In genomic region chr11:113778733-113779679, GRCm38 (mm10) we compare ENCODE assay signal across 9 mouse cellular contexts. TPM values are rescaled to one million over a fixed set of nuclear protein-coding genes. Genes with fewer than 3 reads are reported as not detected.
DNase-seq lines count a peak whose midpoint lies in the region; ATAC-seq and TF ChIP-seq lines count a peak whose summit lies in the region.
"Had no signal": no experiment of that assay in that cellular context is flagged by ENCODE, and none has a peak within 500 bp of the region (broad histone marks: within the 10 kb centered on the region; RNA-seq: fewer than 3 reads in every experiment).

No protein-coding gene starts in this region.

- peak; percentile 72 for TF ChIP-seq CTCF in heart, adult 2 months (IDR thresholded peaks at IDR 0.05)
- TF ChIP-seq CTCF in kidney, postnatal 0 days (IDR thresholded peaks at IDR 0.05; ENCODE audit: low read depth) = peak; percentile 9; the same call in 1 of the 2 replicates

- 17% methylated on average over 20 of the region's 20 CpGs for WGBS in forebrain, embryonic 12.5 days
- WGBS in forebrain, embryonic 16.5 days = 24% methylated on average over 20 of the region's 20 CpGs
- WGBS in heart, adult 2 months = 49% methylated on average over 20 of the region's 20 CpGs
- 18% methylated on average over 20 of the region's 20 CpGs for WGBS in kidney, postnatal 0 days
- WGBS in neural tube, embryonic 13.5 days = 13% methylated on average over 20 of the region's 20 CpGs

- TF ChIP-seq EP300 in heart, adult 2 months (IDR thresholded peaks at IDR 0.05; ENCODE audit: insufficient read depth, low read depth, low read length) = no peak

- DNase-seq in Muller cell, postnatal 12 days (ENCODE audit: inconsistent ontology term) = peak; percentile 22
- peak; percentile 68 to 69 for DNase-seq in heart, adult 2 months
- peak; percentile 64 for DNase-seq in kidney, postnatal 0 days (ENCODE audit: low spot score)
- DNase-seq in frontal cortex, postnatal 25 days (ENCODE audit: low spot score in 2 of 2) = no peak
- no peak for DNase-seq in layer of hippocampus, postnatal 10 days (ENCODE audit: low spot score in 2 of 2)

- no peaks in the 10 kb centered on the region for H3K79me2 ChIP-seq in heart, adult 2 months (replicated peaks; ENCODE audit: control insufficient read depth, insufficient read depth, low read length)

- intact Hi-C loops in heart, adult 2 months (cut with DNase I) = no loop called here

- no peak for ATAC-seq in forebrain, embryonic 12.5 days (ENCODE audit: low FRiP score)
- ATAC-seq in forebrain, embryonic 16.5 days = no peak
- peak; percentile 54 for ATAC-seq in kidney, postnatal 0 days (replicated peaks; ENCODE audit: low FRiP score, low read depth)
- ATAC-seq in neural tube, embryonic 13.5 days (ENCODE audit: low read depth) = 0 out of 2 replicates have a peak, but pooled peaks have one; percentile 9

- no peaks in the 10 kb centered on the region for H3K9me3 ChIP-seq in forebrain, embryonic 12.5 days
- no peaks in the 10 kb centered on the region for H3K9me3 ChIP-seq in forebrain, embryonic 16.5 days (ENCODE audit: control insufficient read depth, low read length)
- H3K9me3 ChIP-seq in kidney, postnatal 0 days (replicated peaks; ENCODE audit: low read length) = no peaks in the 10 kb centered on the region
- H3K9me3 ChIP-seq in neural tube, embryonic 13.5 days = no peaks in the 10 kb centered on the region

- H3K27ac ChIP-seq in forebrain, embryonic 12.5 days = peak overlapping the region; percentile 36; the same call in 1 of the 2 replicates
- no peak overlapping the region for H3K27ac ChIP-seq in forebrain, embryonic 16.5 days (ENCODE audit: low read length)
- H3K27ac ChIP-seq in heart, adult 2 months = peak overlapping the region; percentile 74
- peak overlapping the region; percentile 79 for H3K27ac ChIP-seq in kidney, postnatal 0 days
- 0 out of 2 replicates have a peak overlapping the region, but pooled peaks have one; percentile 38 for H3K27ac ChIP-seq in neural tube, embryonic 13.5 days (replicated peaks)

- H3K9ac ChIP-seq in forebrain, embryonic 12.5 days = no peak overlapping the region
- H3K9ac ChIP-seq in forebrain, embryonic 16.5 days (replicated peaks; ENCODE audit: low read depth, low read length) = no peak overlapping the region
- H3K9ac ChIP-seq in heart, adult 2 months (ENCODE audit: low read depth, low read length) = peak overlapping the region; percentile 12; the same call in 1 of the 2 replicates
- H3K9ac ChIP-seq in kidney, postnatal 0 days (ENCODE audit: low read depth, low read length) = 0 out of 2 replicates have a peak overlapping the region, but pooled peaks have one; percentile 1
- H3K9ac ChIP-seq in neural tube, embryonic 13.5 days = no peak overlapping the region

- no peak overlapping the region for H3K4me2 ChIP-seq in forebrain, embryonic 12.5 days
- no peak overlapping the region for H3K4me2 ChIP-seq in forebrain, embryonic 16.5 days (ENCODE audit: low read length)
- 0 out of 2 replicates have a peak overlapping the region, but pooled peaks have one; percentile 13 for H3K4me2 ChIP-seq in kidney, postnatal 0 days (ENCODE audit: low read length)
- no peak overlapping the region for H3K4me2 ChIP-seq in neural tube, embryonic 13.5 days

- H3K27me3 ChIP-seq in forebrain, embryonic 12.5 days = no peaks in the 10 kb centered on the region
- no peaks in the 10 kb centered on the region for H3K27me3 ChIP-seq in forebrain, embryonic 16.5 days (replicated peaks; ENCODE audit: control insufficient read depth, insufficient read depth, low read length)
- no peaks in the 10 kb centered on the region for H3K27me3 ChIP-seq in heart, adult 2 months (ENCODE audit: control insufficient read depth, insufficient read depth, low read length)
- H3K27me3 ChIP-seq in kidney, postnatal 0 days (ENCODE audit: insufficient read depth, low read length) = no peaks in the 10 kb centered on the region
- no peaks in the 10 kb centered on the region for H3K27me3 ChIP-seq in neural tube, embryonic 13.5 days

- TF ChIP-seq POLR2A in heart, adult 2 months (IDR thresholded peaks at IDR 0.05; ENCODE audit: insufficient read depth, low read depth, low read length) = peak; percentile 56

- H3K4me1 ChIP-seq in forebrain, embryonic 12.5 days = peaks cover 48% of the 10 kb centered on the region
- peaks cover 21% of the 10 kb centered on the region for H3K4me1 ChIP-seq in forebrain, embryonic 16.5 days (replicated peaks; ENCODE audit: control insufficient read depth, insufficient read depth, low read length)
- H3K4me1 ChIP-seq in heart, adult 2 months (ENCODE audit: control insufficient read depth, insufficient read depth, low read length) = peaks cover 13% of the 10 kb centered on the region
- peaks cover 19% of the 10 kb centered on the region for H3K4me1 ChIP-seq in kidney, postnatal 0 days (replicated peaks; ENCODE audit: insufficient read depth, low read length)
- H3K4me1 ChIP-seq in neural tube, embryonic 13.5 days (replicated peaks) = peaks cover 50% of the 10 kb centered on the region

- no peaks in the 10 kb centered on the region for H3K36me3 ChIP-seq in forebrain, embryonic 12.5 days (replicated peaks)
- H3K36me3 ChIP-seq in forebrain, embryonic 16.5 days (ENCODE audit: control insufficient read depth, insufficient read depth) = no peaks in the 10 kb centered on the region
- no peaks in the 10 kb centered on the region for H3K36me3 ChIP-seq in heart, adult 2 months (ENCODE audit: control insufficient read depth, insufficient read depth, low read length)
- no peaks in the 10 kb centered on the region for H3K36me3 ChIP-seq in kidney, postnatal 0 days (ENCODE audit: insufficient read depth, low read length)
- H3K36me3 ChIP-seq in neural tube, embryonic 13.5 days = no peaks in the 10 kb centered on the region

- no peak overlapping the region for H3K4me3 ChIP-seq in forebrain, embryonic 12.5 days (replicated peaks)
- H3K4me3 ChIP-seq in forebrain, embryonic 16.5 days (replicated peaks; ENCODE audit: low read length) = no peak overlapping the region
- H3K4me3 ChIP-seq in heart, adult 2 months = no peak overlapping the region
- no peak overlapping the region for H3K4me3 ChIP-seq in kidney, postnatal 0 days (replicated peaks; ENCODE audit: low read depth, low read length)
- H3K4me3 ChIP-seq in neural tube, embryonic 13.5 days = no peak overlapping the region
- H3K4me3 ChIP-seq: myocyte had no signal

RNA-seq across cellular contexts. Expression of gene Cdc42ep4, which starts 27.3 kb away (rescaled TPM):
- polyA plus RNA-seq in forebrain, embryonic 12.5 days (2016; fragmentation: Nextera tagmentation; extraction: Ambion mirVana) = 109 and 113 TPM in 2 replicates
- polyA plus RNA-seq in forebrain, embryonic 16.5 days (2015; fragmentation: Nextera tagmentation; extraction: Ambion mirVana) = 99.9 and 100 TPM in 2 replicates
- total RNA-seq in heart, adult 2 months (2021) = 10 to 100 TPM; 20.6 to 23.2 TPM
- 12.3 and 12.9 TPM in 2 replicates for polyA plus RNA-seq in heart, adult 2 months (2012; rRNA removed)
- 48.5 and 52.3 TPM in 2 replicates for polyA plus RNA-seq in kidney, postnatal 0 days (2015; fragmentation: Nextera tagmentation; extraction: Ambion mirVana)
- 54.6 and 58.9 TPM in 2 replicates for polyA plus RNA-seq in neural tube, embryonic 13.5 days (2015; fragmentation: Nextera tagmentation; extraction: Ambion mirVana)
- 10 to 100 TPM; 43.2 to 47.6 TPM for total RNA-seq in layer of hippocampus, postnatal 10 days (2021)

Comparison
In these comparisons a context has a peak if more than half of its experiments do, and no peak if none do; other contexts are left out.
1. ATAC-seq: peak in kidney, postnatal 0 days (single experiment) and neural tube, embryonic 13.5 days (single experiment); none in forebrain, embryonic 12.5 days (single experiment) and forebrain, embryonic 16.5 days (single experiment).
2. H3K9ac ChIP-seq: peak in heart, adult 2 months (single experiment) and kidney, postnatal 0 days (single experiment); none in forebrain, embryonic 12.5 days (single experiment), forebrain, embryonic 16.5 days (single experiment) and neural tube, embryonic 13.5 days (single experiment).
3. DNase-seq: peak in Muller cell, postnatal 12 days (single experiment), heart, adult 2 months (2 of 2) and kidney, postnatal 0 days (single experiment); none in frontal cortex, postnatal 25 days (0 of 2) and layer of hippocampus, postnatal 10 days (0 of 2).